15 mouse cellular contexts compared by ENCODE assay signal in genomic region chr17:55883631-55884030, GRCm38 (mm10). TPM values are rescaled to one million over a fixed set of nuclear protein-coding genes. Genes with fewer than 3 reads are reported as not detected.
DNase-seq lines count a peak whose midpoint lies in the region; ATAC-seq lines count a peak whose summit lies in the region.
"Had no signal": no experiment of that assay in that cellular context is flagged by ENCODE, and none has a peak within 500 bp of the region (broad histone marks: within the 10 kb centered on the region; RNA-seq: fewer than 3 reads in every experiment).

No protein-coding gene starts in this region.

- no peak overlapping the region for H3K4me2 ChIP-seq in midbrain, embryonic 14.5 days (ENCODE audit: low read length)
- H3K4me2 ChIP-seq in midbrain, embryonic 15.5 days = no peak overlapping the region
- H3K4me2 ChIP-seq in heart, embryonic 11.5 days = no peak overlapping the region
- H3K4me2 ChIP-seq: forebrain, embryonic 13.5 days; hindbrain, embryonic 15.5 days; neural tube, embryonic 12.5 days had no signal

- no peak overlapping the region for H3K4me3 ChIP-seq in midbrain, embryonic 14.5 days (replicated peaks; ENCODE audit: low read depth, low read length)
- no peak overlapping the region for H3K4me3 ChIP-seq in midbrain, embryonic 15.5 days
- no peak overlapping the region for H3K4me3 ChIP-seq in heart, embryonic 11.5 days (ENCODE audit: low read depth, low read length)
- H3K4me3 ChIP-seq: forebrain, embryonic 13.5 days; heart, embryonic 10.5 days; hindbrain, embryonic 15.5 days; neural tube, embryonic 12.5 days had no signal

- intact Hi-C loops in left cerebral cortex, postnatal 4 days (cut with DNase I) = no loop called here
- intact Hi-C loops in left cerebral cortex, postnatal 36 days (cut with DNase I) = no loop called here

- no peaks in the 10 kb centered on the region for H3K4me1 ChIP-seq in midbrain, embryonic 14.5 days (ENCODE audit: control insufficient read depth, insufficient read depth, low read length)
- 0 out of 2 replicates have a peak, but pooled peaks cover 5% of the 10 kb centered on the region for H3K4me1 ChIP-seq in midbrain, embryonic 15.5 days
- H3K4me1 ChIP-seq in heart, embryonic 11.5 days (ENCODE audit: control insufficient read depth, insufficient read depth, low read length) = no peaks in the 10 kb centered on the region
- H3K4me1 ChIP-seq: neural tube, embryonic 12.5 days had no signal

- no peaks in the 10 kb centered on the region for H3K36me3 ChIP-seq in midbrain, embryonic 14.5 days (ENCODE audit: control insufficient read depth, insufficient read depth, low read length)
- no peaks in the 10 kb centered on the region for H3K36me3 ChIP-seq in midbrain, embryonic 15.5 days (replicated peaks)
- no peaks in the 10 kb centered on the region for H3K36me3 ChIP-seq in heart, embryonic 11.5 days (ENCODE audit: control insufficient read depth, insufficient read depth, low read length)
- H3K36me3 ChIP-seq: heart, embryonic 10.5 days; hindbrain, embryonic 15.5 days; neural tube, embryonic 12.5 days had no signal

- no peak overlapping the region for H3K9ac ChIP-seq in midbrain, embryonic 14.5 days (replicated peaks; ENCODE audit: low read length)
- H3K9ac ChIP-seq in midbrain, embryonic 15.5 days = no peak overlapping the region
- H3K9ac ChIP-seq in heart, embryonic 11.5 days (ENCODE audit: low read depth, low read length) = no peak overlapping the region
- H3K9ac ChIP-seq: forebrain, embryonic 13.5 days; hindbrain, embryonic 15.5 days; neural tube, embryonic 12.5 days had no signal

- H3K27me3 ChIP-seq in midbrain, embryonic 14.5 days (ENCODE audit: control insufficient read depth, insufficient read depth, low read length) = no peaks in the 10 kb centered on the region
- peaks cover 13% of the 10 kb centered on the region for H3K27me3 ChIP-seq in midbrain, embryonic 15.5 days (replicated peaks)
- no peaks in the 10 kb centered on the region for H3K27me3 ChIP-seq in heart, embryonic 11.5 days (ENCODE audit: control insufficient read depth, insufficient read depth, low read length)
- H3K27me3 ChIP-seq: neural tube, embryonic 12.5 days had no signal

- ATAC-seq in midbrain, embryonic 14.5 days (ENCODE audit: low FRiP score, low TSS enrichment) = no peak
- ATAC-seq in midbrain, embryonic 15.5 days (replicated peaks) = no peak
- ATAC-seq in heart, embryonic 11.5 days (replicated peaks; ENCODE audit: insufficient number of reproducible peaks, low FRiP score, low TSS enrichment) = no peak
- ATAC-seq: forebrain, embryonic 13.5 days had no signal

- no peak overlapping the region for H3K27ac ChIP-seq in midbrain, embryonic 14.5 days (replicated peaks; ENCODE audit: low read depth, low read length)
- no peak overlapping the region for H3K27ac ChIP-seq in midbrain, embryonic 15.5 days
- H3K27ac ChIP-seq in heart, embryonic 11.5 days (ENCODE audit: low read depth, low read length) = no peak overlapping the region
- H3K27ac ChIP-seq: forebrain, embryonic 13.5 days; heart, embryonic 10.5 days; hindbrain, embryonic 15.5 days; neural tube, embryonic 12.5 days had no signal

- peak; percentile 11 for DNase-seq in adrenal gland, adult 2 months
- DNase-seq in adrenal gland, postnatal 4 days (ENCODE audit: low spot score in 2 of 2) = no peak
- DNase-seq in left cerebral cortex, postnatal 4 days = peak; percentile 48
- DNase-seq in left cerebral cortex, postnatal 36 days (ENCODE audit: low spot score in 2 of 2) = no peak
- peak; percentile 6 for DNase-seq in midbrain, embryonic 14.5 days
- DNase-seq in urinary bladder, adult 2 months (ENCODE audit: low spot score) = no peak
- DNase-seq: kidney, adult 8-10 months; kidney, postnatal 36 days; right cerebral cortex, postnatal 14 days had no signal

- 65% methylated on average over 2 of the region's 2 CpGs for WGBS in midbrain, embryonic 14.5 days
- 52% methylated on average over 2 of the region's 2 CpGs for WGBS in midbrain, embryonic 15.5 days
- 58% methylated on average over 2 of the region's 2 CpGs for WGBS in heart, embryonic 11.5 days (ENCODE audit: insufficient replicate concordance)

- no peaks in the 10 kb centered on the region for H3K9me3 ChIP-seq in midbrain, embryonic 14.5 days (ENCODE audit: control insufficient read depth, low read length)
- H3K9me3 ChIP-seq in midbrain, embryonic 15.5 days = no peaks in the 10 kb centered on the region
- no peaks in the 10 kb centered on the region for H3K9me3 ChIP-seq in heart, embryonic 11.5 days (replicated peaks; ENCODE audit: control insufficient read depth, low read length)
- H3K9me3 ChIP-seq: forebrain, embryonic 13.5 days; heart, embryonic 10.5 days; hindbrain, embryonic 15.5 days; neural tube, embryonic 12.5 days had no signal

RNA-seq across cellular contexts. Expression of gene Zfp119a, which starts 4.9 kb away (rescaled TPM):
- total RNA-seq in adrenal gland, adult 2 months (2021) = 1 to 10 TPM; 5.3 to 6.4 TPM
- not detected in 2 replicates for polyA plus RNA-seq in adrenal gland, adult 2 months (2012; rRNA removed)
- total RNA-seq in adrenal gland, postnatal 4 days (2021) = 10 to 100 TPM; 11.7 to 13.1 TPM
- total RNA-seq in left cerebral cortex, postnatal 4 days (2021) = 1 to 10 TPM; 8.7 to 9.1 TPM
- 1 to 10 TPM; 6.4 to 6.8 TPM for total RNA-seq in left cerebral cortex, postnatal 36 days (2021)
- polyA plus RNA-seq in midbrain, embryonic 14.5 days (2014; fragmentation: Nextera tagmentation; extraction: Ambion mirVana) = 14.2 and 15.3 TPM in 2 replicates
- polyA plus RNA-seq in midbrain, embryonic 15.5 days (2015; fragmentation: Nextera tagmentation; extraction: Ambion mirVana) = 12.0 and 15.3 TPM in 2 replicates
- 4.7 and 5.2 TPM in 2 replicates for polyA plus RNA-seq in urinary bladder, adult 2 months (2012; rRNA removed)
- polyA plus RNA-seq in heart, embryonic 11.5 days (2014; fragmentation: Nextera tagmentation; extraction: Ambion mirVana) = 6.2 and 7.7 TPM in 2 replicates

RNA-seq across cellular contexts. Expression of gene Zfp959, which starts 8.3 kb away (rescaled TPM):
- total RNA-seq in adrenal gland, adult 2 months (2021) = 1 to 10 TPM; 5.2 to 5.6 TPM
- polyA plus RNA-seq in adrenal gland, adult 2 months (2012; rRNA removed) = 0.20 and 0.28 TPM in 2 replicates
- 10 to 100 TPM; 10.1 to 11.3 TPM for total RNA-seq in adrenal gland, postnatal 4 days (2021)
- 10 to 100 TPM; 10.8 to 11.4 TPM for total RNA-seq in left cerebral cortex, postnatal 4 days (2021)
- total RNA-seq in left cerebral cortex, postnatal 36 days (2021) = 1 to 10 TPM; 6.5 to 7.7 TPM
- polyA plus RNA-seq in midbrain, embryonic 14.5 days (2014; fragmentation: Nextera tagmentation; extraction: Ambion mirVana) = 17.8 and 18.8 TPM in 2 replicates
- polyA plus RNA-seq in midbrain, embryonic 15.5 days (2015; fragmentation: Nextera tagmentation; extraction: Ambion mirVana) = 15.7 and 16.1 TPM in 2 replicates
- polyA plus RNA-seq in urinary bladder, adult 2 months (2012; rRNA removed) = 8.4 and 8.8 TPM in 2 replicates
- polyA plus RNA-seq in heart, embryonic 11.5 days (2014; fragmentation: Nextera tagmentation; extraction: Ambion mirVana) = 9.4 and 9.6 TPM in 2 replicates

Comparison
In these comparisons a context has a peak if more than half of its experiments do, and no peak if none do; other contexts are left out.
1. DNase-seq: peak in adrenal gland, adult 2 months (single experiment), left cerebral cortex, postnatal 4 days (single experiment) and midbrain, embryonic 14.5 days (single experiment); none in adrenal gland, postnatal 4 days (0 of 2), left cerebral cortex, postnatal 36 days (0 of 2) and urinary bladder, adult 2 months (single experiment).